Comparison of ENCODE assay signal across 11 mouse cellular contexts in genomic region chr15:84512626-84513296, GRCm38 (mm10). TPM values are rescaled to one million over a fixed set of nuclear protein-coding genes. Genes with fewer than 3 reads are reported as not detected.
DNase-seq lines count a peak whose midpoint lies in the region; ATAC-seq and TF ChIP-seq lines count a peak whose summit lies in the region.
"Had no signal": no experiment of that assay in that cellular context is flagged by ENCODE, and none has a peak within 500 bp of the region (broad histone marks: within the 10 kb centered on the region; RNA-seq: fewer than 3 reads in every experiment).

No protein-coding gene starts in this region.

- H3K9ac ChIP-seq in lung, embryonic 14.5 days = no peak overlapping the region
- no peak overlapping the region for H3K9ac ChIP-seq in forebrain, postnatal 0 days
- H3K9ac ChIP-seq: limb, embryonic 15.5 days had no signal

- TF ChIP-seq POLR2A in cerebellum, adult 2 months (IDR thresholded peaks at IDR 0.05; ENCODE audit: borderline replicate concordance, insufficient read depth, low read length) = no peak

- H3K36me3 ChIP-seq in lung, embryonic 14.5 days (ENCODE audit: insufficient read depth) = no peaks in the 10 kb centered on the region
- H3K36me3 ChIP-seq in forebrain, postnatal 0 days (ENCODE audit: insufficient read depth) = no peaks in the 10 kb centered on the region
- H3K36me3 ChIP-seq: limb, embryonic 15.5 days had no signal

- H3K27me3 ChIP-seq in cerebellum, adult 2 months (ENCODE audit: control insufficient read depth, insufficient read depth, low read length) = no peaks in the 10 kb centered on the region
- no peaks in the 10 kb centered on the region for H3K27me3 ChIP-seq in lung, embryonic 14.5 days (ENCODE audit: insufficient read depth, low read length)
- no peaks in the 10 kb centered on the region for H3K27me3 ChIP-seq in forebrain, postnatal 0 days (ENCODE audit: insufficient read depth, low read length)
- H3K27me3 ChIP-seq: limb, embryonic 15.5 days had no signal

- H3K4me1 ChIP-seq in cerebellum, adult 2 months (ENCODE audit: control insufficient read depth, insufficient read depth, low read length) = no peaks in the 10 kb centered on the region
- no peaks in the 10 kb centered on the region for H3K4me1 ChIP-seq in lung, embryonic 14.5 days (ENCODE audit: insufficient read depth)
- peaks cover 5% of the 10 kb centered on the region; the same call in 1 of the 2 replicates for H3K4me1 ChIP-seq in forebrain, postnatal 0 days (ENCODE audit: insufficient read depth)

- WGBS in cerebellum, adult 2 months = 46% methylated on average over 5 of the region's 5 CpGs
- WGBS in lung, embryonic 14.5 days = 48% methylated on average over 5 of the region's 5 CpGs
- 68% methylated on average over 5 of the region's 5 CpGs for WGBS in forebrain, postnatal 0 days

- H3K4me2 ChIP-seq in lung, embryonic 14.5 days = no peak overlapping the region
- no peak overlapping the region for H3K4me2 ChIP-seq in forebrain, postnatal 0 days (ENCODE audit: low read depth)
- H3K4me2 ChIP-seq: limb, embryonic 15.5 days had no signal

- peak; percentile 59 to 70 for DNase-seq in cerebellum, postnatal 10 days
- DNase-seq in cerebellum, adult 2 months = no peak
- DNase-seq in testis, postnatal 10 days (ENCODE audit: low spot score) = peak; percentile 63
- no peak for DNase-seq in testis, postnatal 14 days (ENCODE audit: low spot score)
- peak; percentile 11 for DNase-seq in lung, embryonic 14.5 days
- DNase-seq in ovary, postnatal 14 days (ENCODE audit: low spot score) = no peak
- no peak for DNase-seq in right cerebral cortex, adult 18-20 months
- DNase-seq in forebrain, postnatal 0 days = no peak
- DNase-seq: gastrocnemius, adult 2 months had no signal

- H3K4me3 ChIP-seq in cerebellum, adult 2 months (replicated peaks; ENCODE audit: insufficient read depth, low read depth, low read length) = no peak overlapping the region
- H3K4me3 ChIP-seq in lung, embryonic 14.5 days (ENCODE audit: low read depth, low read length) = no peak overlapping the region
- H3K4me3 ChIP-seq in forebrain, postnatal 0 days (ENCODE audit: low read depth, low read length) = no peak overlapping the region
- H3K4me3 ChIP-seq: gastrocnemius, adult 2 months; limb, embryonic 15.5 days had no signal

- no peak; the same call in 1 of the 2 replicates for ATAC-seq in lung, embryonic 14.5 days (ENCODE audit: insufficient read depth)
- ATAC-seq in forebrain, postnatal 0 days = no peak
- ATAC-seq: CD4-positive, CD25-positive, alpha-beta regulatory T cell, adult 4 months had no signal

- no peak overlapping the region for H3K27ac ChIP-seq in cerebellum, adult 2 months (ENCODE audit: insufficient read depth, low read length)
- no peak overlapping the region for H3K27ac ChIP-seq in lung, embryonic 14.5 days (ENCODE audit: low read depth)
- no peak overlapping the region for H3K27ac ChIP-seq in forebrain, postnatal 0 days (ENCODE audit: low read depth, low read length)
- H3K27ac ChIP-seq: gastrocnemius, adult 2 months; limb, embryonic 15.5 days had no signal

- H3K9me3 ChIP-seq in lung, embryonic 14.5 days (ENCODE audit: low read depth, low read length) = no peaks in the 10 kb centered on the region
- no peaks in the 10 kb centered on the region for H3K9me3 ChIP-seq in forebrain, postnatal 0 days (ENCODE audit: low read length)
- H3K9me3 ChIP-seq: limb, embryonic 15.5 days had no signal

- no peak for TF ChIP-seq CTCF in cerebellum, adult 2 months (IDR thresholded peaks at IDR 0.05; ENCODE audit: borderline replicate concordance, insufficient read depth, low read depth, low read length)
- no peak for TF ChIP-seq CTCF in lung, embryonic 14.5 days (IDR thresholded peaks at IDR 0.05; ENCODE audit: low read depth)
- TF ChIP-seq CTCF in forebrain, postnatal 0 days (IDR thresholded peaks at IDR 0.05; ENCODE audit: low read depth) = no peak

RNA-seq across cellular contexts. Expression of gene Rtl6, which starts 44.9 kb away (rescaled TPM):
- 21.6 and 22.6 TPM in 2 replicates for polyA plus RNA-seq in cerebellum, adult 2 months (2012; rRNA removed)
- 8.6 and 8.7 TPM in 2 replicates for polyA plus RNA-seq in lung, embryonic 14.5 days (2014; fragmentation: Nextera tagmentation; extraction: Ambion mirVana)
- 54.8 and 75.5 TPM in 2 replicates for total RNA-seq in forebrain, postnatal 0 days (2014; rRNA removed)
- polyA plus RNA-seq in forebrain, postnatal 0 days (2015; fragmentation: Nextera tagmentation; extraction: Ambion mirVana) = 46.2 and 55.1 TPM in 2 replicates

Comparison
In these comparisons a context has a peak if more than half of its experiments do, and no peak if none do; other contexts are left out.
1. DNase-seq: peak in cerebellum, postnatal 10 days (2 of 2), testis, postnatal 10 days (single experiment) and lung, embryonic 14.5 days (single experiment); none in cerebellum, adult 2 months (0 of 2), testis, postnatal 14 days (single experiment), ovary, postnatal 14 days (single experiment), right cerebral cortex, adult 18-20 months (single experiment) and forebrain, postnatal 0 days (single experiment).